Mouse (Mus musculus) layer of hippocampus, postnatal 14 days (tissue): ENCODE measurements around the gene Cdk5rap1. TPM values are rescaled to one million over a fixed set of nuclear protein-coding genes. Genes with fewer than 3 reads are reported as not detected.
A peak's percentile ranks its signal among the peaks of the same experiment; 100 is the strongest.
"Not testable (repeated sequence)": the region's sequence is repeated elsewhere in the genome, so short reads cannot be mapped to it uniquely, and the experiment has no call there.

Experiments
- DNase-seq, 2 experiments: peaks; one replicate each; pipeline ENCODE4 v3.0.0; 2021 to 2022; ENCODE audit warnings: low spot score in 2 of 2, mixed read lengths in 1 of 2
- total RNA-seq, 2 experiments: library from RNA; stranded (reverse); gene quantifications; 2 replicates each; pipeline ENCODE4 v1.2.3; 2021

The Cdk5rap1 gene
- total RNA-seq, 2 experiments from 2014 or later: 14.4 to 16.0 TPM

GRCm38 (mm10) chr2:154379103-154379502 is 6.3 kb upstream of the Cdk5rap1 start:
- DNase-seq: peak; percentile 79 to 92

- DNase-seq: peak in 1 of 2 experiments; percentile 68
Observed at GRCm38 (mm10) chr2:154374807-154375601, 2.2 kb upstream of the Cdk5rap1 start.

GRCm38 (mm10) chr2:154373961-154374632 is 1.3 kb upstream of the Cdk5rap1 start:
- DNase-seq: peak; percentile 59 to 75

GRCm38 (mm10) chr2:154372151-154372829 is 520 bp downstream of the Cdk5rap1 start:
- DNase-seq: peak; percentile 86 to 88

- no peak for DNase-seq
Observed at GRCm38 (mm10) chr2:154367510-154367909, 5.3 kb downstream of the Cdk5rap1 start.

- DNase-seq: not testable (repeated sequence)
Observed at GRCm38 (mm10) chr2:154354000-154354425, 18.8 kb downstream of the Cdk5rap1 start.

GRCm38 (mm10) chr2:154348152-154348551 is 24.7 kb downstream of the Cdk5rap1 start:
- DNase-seq: no peak

GRCm38 (mm10) chr2:154339356-154339755 is 33.5 kb downstream of the Cdk5rap1 start:
- DNase-seq: no peak

GRCm38 (mm10) chr2:154338161-154338560 is 34.6 kb downstream of the Cdk5rap1 start:
- no peak for DNase-seq

- DNase-seq: no peak
Observed at GRCm38 (mm10) chr2:154335572-154335971, 37.2 kb downstream of the Cdk5rap1 start.

GRCm38 (mm10) chr2:154326852-154327251 is 46.0 kb downstream of the Cdk5rap1 start:
- no peak for DNase-seq

GRCm38 (mm10) chr2:154313771-154314170 is 59.0 kb downstream of the Cdk5rap1 start:
- DNase-seq: not testable (repeated sequence)

- DNase-seq: not testable (repeated sequence)
Observed at GRCm38 (mm10) chr2:154306927-154307326, 65.9 kb downstream of the Cdk5rap1 start, which contains the start of gene Bpifb9b. Bpifb9b (plus strand) TSS chr2:154307227.

- not testable (repeated sequence) for DNase-seq
Observed at GRCm38 (mm10) chr2:154304604-154305003, 68.2 kb downstream of the Cdk5rap1 start.

GRCm38 (mm10) chr2:154301763-154302162 is 71.0 kb downstream of the Cdk5rap1 start:
- DNase-seq: no peak

GRCm38 (mm10) chr2:154300496-154300895 is 72.3 kb downstream of the Cdk5rap1 start:
- peak; percentile 39 to 54 for DNase-seq

- DNase-seq: peak; percentile 21 to 29
Observed at GRCm38 (mm10) chr2:154294746-154295145, 78.1 kb downstream of the Cdk5rap1 start.

- DNase-seq: no peak
Observed at GRCm38 (mm10) chr2:154292833-154293232, 80.0 kb downstream of the Cdk5rap1 start.

GRCm38 (mm10) chr2:154291866-154292265 is 80.9 kb downstream of the Cdk5rap1 start:
- DNase-seq: not testable (repeated sequence)
